Mouse (Mus musculus): ENCODE measurements around the gene Zmynd12.

The Zmynd12 gene

GRCm38 (mm10) chr4:119422294-119422964 lies at the start of gene Zmynd12, which contains the start of gene Ppcs:
Zmynd12 (plus strand) TSS chr4:119422814.
Ppcs (minus strand) TSS chr4:119422420.
- peak; percentile 67 for DNase-seq (ENCODE audit: low read depth, low spot score)

GRCm38 (mm10) chr4:119381471-119382190 lies 41.0 kb upstream of the Zmynd12 start:
- DNase-seq (ENCODE audit: low read depth, low spot score), result no peak

GRCm38 (mm10) chr4:119389184-119389583 lies 33.4 kb upstream of the Zmynd12 start:
- no peak for DNase-seq (ENCODE audit: low read depth, low spot score)

GRCm38 (mm10) chr4:119390369-119390768 lies 32.2 kb upstream of the Zmynd12 start:
- no peak for DNase-seq (ENCODE audit: low read depth, low spot score)

GRCm38 (mm10) chr4:119398751-119399150 lies 23.9 kb upstream of the Zmynd12 start:
- DNase-seq (ENCODE audit: low read depth, low spot score), result no peak

GRCm38 (mm10) chr4:119400896-119401295 lies 21.7 kb upstream of the Zmynd12 start:
- DNase-seq (ENCODE audit: low read depth, low spot score), result no peak

- no peak for DNase-seq (ENCODE audit: low read depth, low spot score)
These were observed 19.2 kb upstream of the Zmynd12 start for GRCm38 (mm10) chr4:119403431-119403830.

GRCm38 (mm10) chr4:119411877-119412650 lies 10.6 kb upstream of the Zmynd12 start:
- DNase-seq (ENCODE audit: low read depth, low spot score), result no peak

- DNase-seq (ENCODE audit: low read depth, low spot score), result no peak
These were observed 9.8 kb upstream of the Zmynd12 start for GRCm38 (mm10) chr4:119412791-119413190.

- peak; percentile 88 for DNase-seq (ENCODE audit: low read depth, low spot score)
These were observed 7.4 kb upstream of the Zmynd12 start, which contains the start of gene Ccdc30 for GRCm38 (mm10) chr4:119415072-119415753. Ccdc30 (minus strand) TSS chr4:119415521.

GRCm38 (mm10) chr4:119417270-119417669 lies 5.3 kb upstream of the Zmynd12 start:
- DNase-seq (ENCODE audit: low read depth, low spot score), result no peak

GRCm38 (mm10) chr4:119417894-119418293 lies 4.7 kb upstream of the Zmynd12 start:
- DNase-seq (ENCODE audit: low read depth, low spot score), result no peak

GRCm38 (mm10) chr4:119421191-119421590 lies 1.4 kb upstream of the Zmynd12 start:
- no peak for DNase-seq (ENCODE audit: low read depth, low spot score)

GRCm38 (mm10) chr4:119421921-119422293 lies 707 bp upstream of the Zmynd12 start:
- DNase-seq (ENCODE audit: low read depth, low spot score), result no peak

GRCm38 (mm10) chr4:119425077-119425476 lies 2.5 kb downstream of the Zmynd12 start:
- no peak for DNase-seq (ENCODE audit: low read depth, low spot score)

- DNase-seq (ENCODE audit: low read depth, low spot score), result no peak
These were observed 3.0 kb downstream of the Zmynd12 start for GRCm38 (mm10) chr4:119425601-119426000.

GRCm38 (mm10) chr4:119427680-119428079 lies 5.1 kb downstream of the Zmynd12 start:
- DNase-seq (ENCODE audit: low read depth, low spot score), result no peak

- no peak for DNase-seq (ENCODE audit: low read depth, low spot score)
These were observed 8.1 kb downstream of the Zmynd12 start for GRCm38 (mm10) chr4:119430678-119431077.

GRCm38 (mm10) chr4:119437936-119438335 lies 15.3 kb downstream of the Zmynd12 start:
- no peak for DNase-seq (ENCODE audit: low read depth, low spot score)

GRCm38 (mm10) chr4:119441836-119442235 lies 19.2 kb downstream of the Zmynd12 start:
- no peak for DNase-seq (ENCODE audit: low read depth, low spot score)

GRCm38 (mm10) chr4:119442539-119442938 lies 19.9 kb downstream of the Zmynd12 start:
- DNase-seq (ENCODE audit: low read depth, low spot score), result no peak

- no peak for DNase-seq (ENCODE audit: low read depth, low spot score)
These were observed 24.6 kb downstream of the Zmynd12 start for GRCm38 (mm10) chr4:119447261-119447660.

Data from brain, embryonic 18.5 days (tissue).